Mouse (Mus musculus) forebrain, embryonic 15.5 days (tissue): ENCODE measurements at regions not wholly inside any gene's neighbourhood (a gene's known extent, or its start where the extent isn't known, plus 50 kb on each side); places are given as distances from the start of the nearest gene placed in this dataset.

Experiments
- ATAC-seq: fragments of 200-750 bp; cut with Nextera tagmentation; replicated peaks from 2 replicates; pipeline ENCODE4 v1.8.0; 2017; ENCODE audit warnings: mild to moderate bottlenecking, moderate TSS enrichment, moderate library complexity
- H3K27ac ChIP-seq: fragments of 300-500 bp; sonication (generic); replicated peaks from 2 replicates; pipeline ENCODE4 v1.5.1; 2015; ENCODE audit warnings: mild to moderate bottlenecking, inconsistent platforms
- H3K27me3 ChIP-seq: fragments of 300-500 bp; sonication (generic); 2 replicates; pipeline ENCODE4 v1.6.1; 2015; ENCODE audit warnings: inconsistent platforms
- H3K36me3 ChIP-seq: fragments of 300-500 bp; sonication (generic); 2 replicates; pipeline ENCODE4 v1.6.1; 2015; ENCODE audit warnings: mild to moderate bottlenecking, inconsistent platforms
- H3K4me1 ChIP-seq: fragments of 300-500 bp; sonication (generic); 2 replicates; pipeline ENCODE4 v1.6.1; 2015; ENCODE audit warnings: inconsistent platforms
- H3K4me2 ChIP-seq: fragments of 300-500 bp; sonication (generic); replicated peaks from 2 replicates; pipeline ENCODE4 v1.6.1; 2015; ENCODE audit warnings: mild to moderate bottlenecking, inconsistent platforms
- H3K4me3 ChIP-seq: fragments of 300-500 bp; sonication (generic); 2 replicates; pipeline ENCODE4 v1.5.1; 2015; ENCODE audit warnings: mild to moderate bottlenecking, inconsistent platforms
- H3K9ac ChIP-seq: fragments of 300-500 bp; sonication (generic); replicated peaks from 2 replicates; pipeline ENCODE4 v1.6.1; 2015; ENCODE audit warnings: mild to moderate bottlenecking, inconsistent platforms
- H3K9me3 ChIP-seq: fragments of 300-500 bp; sonication (generic); 2 replicates; pipeline ENCODE4 v1.6.1; 2016; ENCODE audit warnings: inconsistent platforms
- WGBS: fragments of 180-500 bp; shearing (Covaris S2); methylation state at CpG from one replicate; pipeline ENCODE4 v1.1.7; 2015; ENCODE audit warnings: mixed read lengths; 5-methylcytosine and 5-hydroxymethylcytosine counted together

DNA sequence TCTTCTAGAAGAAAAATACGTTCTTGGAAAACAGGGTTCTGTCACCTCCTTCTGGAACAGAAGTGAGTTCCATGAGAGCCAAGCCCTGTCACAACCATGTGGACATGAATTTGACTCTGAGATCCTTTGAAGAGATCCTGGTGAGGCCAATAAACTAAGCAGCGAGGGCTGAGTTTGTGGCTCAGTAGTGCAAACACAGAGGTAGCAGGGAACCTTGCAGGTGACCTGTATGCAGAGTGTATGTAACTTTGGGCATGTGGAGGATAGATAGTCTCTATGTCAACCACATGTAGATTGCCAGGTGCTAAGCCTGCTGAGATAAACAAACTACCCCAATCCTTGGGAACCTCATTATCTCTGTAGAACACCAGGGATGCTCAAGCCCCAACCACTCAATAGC lies 232.4 kb upstream of the Irx1 start:
- no peaks in the 10 kb centered on the region for H3K27me3 ChIP-seq
- H3K9ac ChIP-seq, result no peak overlapping the region
- no peak overlapping the region for H3K4me3 ChIP-seq
- no peak overlapping the region for H3K4me2 ChIP-seq
- no peaks in the 10 kb centered on the region for H3K9me3 ChIP-seq
- WGBS, result 91% methylated on average over 2 of the region's 2 CpGs
- no peaks in the 10 kb centered on the region for H3K4me1 ChIP-seq
- H3K36me3 ChIP-seq, result no peaks in the 10 kb centered on the region
- no peak for ATAC-seq
- H3K27ac ChIP-seq, result no peak overlapping the region

DNA sequence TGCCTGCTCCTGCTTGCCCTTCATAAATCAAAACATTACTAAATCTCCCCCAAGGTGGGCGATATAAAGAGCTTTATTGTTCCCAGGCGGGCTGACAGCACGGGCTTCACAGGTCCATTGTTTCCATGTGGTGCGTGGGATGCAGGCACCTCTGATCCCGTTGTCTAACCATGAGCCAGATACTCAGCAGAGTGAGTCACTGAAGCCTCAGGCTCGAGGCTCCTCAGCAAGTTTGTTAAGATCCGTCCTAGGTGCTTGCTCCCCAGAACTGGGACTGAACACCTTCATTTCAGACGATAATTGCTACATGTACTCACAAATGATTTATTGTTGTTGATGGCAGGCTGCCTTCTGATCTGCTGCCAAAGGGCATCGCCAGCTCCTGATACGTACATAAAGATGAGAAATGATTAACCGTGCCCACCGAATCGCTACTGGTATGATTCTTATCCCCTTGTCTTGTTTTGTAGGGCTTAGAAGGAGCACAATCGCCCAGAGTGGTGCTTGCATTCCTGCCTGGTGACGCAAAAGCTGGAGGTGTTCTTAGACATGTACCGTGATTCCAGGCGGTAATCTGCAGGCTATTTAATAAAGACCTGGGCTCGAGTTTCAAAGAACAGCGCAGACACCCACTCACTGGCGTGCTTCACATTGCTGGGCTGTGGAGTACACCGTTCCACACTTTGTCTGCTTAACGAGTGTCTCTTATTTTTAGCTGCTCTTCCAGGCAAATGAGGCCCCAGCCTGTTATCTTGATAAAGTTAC lies 235.0 kb upstream of the Irx1 start:
- H3K4me2 ChIP-seq, result no peak overlapping the region

DNA sequence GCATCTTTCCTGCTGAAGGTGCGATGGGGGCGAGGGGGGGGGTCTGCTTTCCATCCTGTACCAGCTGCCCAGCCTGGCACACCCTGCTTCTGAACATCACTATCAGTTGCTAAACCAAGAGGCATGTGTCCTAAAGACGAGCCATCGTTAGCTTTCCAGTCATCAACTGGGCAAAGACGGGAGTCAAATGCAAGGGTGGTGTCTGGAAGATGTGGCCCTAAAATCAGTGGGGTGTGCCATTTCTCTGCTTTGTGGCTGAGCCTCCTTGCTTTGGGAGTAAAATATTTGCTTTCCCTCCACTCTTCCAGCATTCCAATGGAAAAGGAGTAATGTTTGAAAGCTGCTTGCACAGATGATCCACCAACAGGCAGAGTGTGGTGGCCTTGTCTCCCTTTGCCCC lies 246.0 kb upstream of the Irx1 start:
- 90% methylated on average over 5 of the region's 5 CpGs for WGBS
- no peaks in the 10 kb centered on the region for H3K27me3 ChIP-seq
- no peak for ATAC-seq
- H3K9me3 ChIP-seq, result no peaks in the 10 kb centered on the region
- no peaks in the 10 kb centered on the region for H3K4me1 ChIP-seq
- no peak overlapping the region for H3K4me2 ChIP-seq
- no peak overlapping the region for H3K27ac ChIP-seq
- H3K4me3 ChIP-seq, result no peak overlapping the region
- H3K36me3 ChIP-seq, result no peaks in the 10 kb centered on the region
- no peak overlapping the region for H3K9ac ChIP-seq

More for the DNA sequence above, 235.0 kb upstream of the Irx1 start:
- Histone ChIP-seq H3K27me3 (no peaks in the 10 kb centered on the region), H3K27ac (no peak overlapping the region), H3K4me1 (no peaks in the 10 kb centered on the region), H3K36me3 (no peaks in the 10 kb centered on the region), H3K9me3 (no peaks in the 10 kb centered on the region), H3K9ac (no peak overlapping the region), H3K4me3 (no peak overlapping the region)
- WGBS, result 28% methylated on average over 22 of the region's 22 CpGs
- ATAC-seq, result no peak

DNA sequence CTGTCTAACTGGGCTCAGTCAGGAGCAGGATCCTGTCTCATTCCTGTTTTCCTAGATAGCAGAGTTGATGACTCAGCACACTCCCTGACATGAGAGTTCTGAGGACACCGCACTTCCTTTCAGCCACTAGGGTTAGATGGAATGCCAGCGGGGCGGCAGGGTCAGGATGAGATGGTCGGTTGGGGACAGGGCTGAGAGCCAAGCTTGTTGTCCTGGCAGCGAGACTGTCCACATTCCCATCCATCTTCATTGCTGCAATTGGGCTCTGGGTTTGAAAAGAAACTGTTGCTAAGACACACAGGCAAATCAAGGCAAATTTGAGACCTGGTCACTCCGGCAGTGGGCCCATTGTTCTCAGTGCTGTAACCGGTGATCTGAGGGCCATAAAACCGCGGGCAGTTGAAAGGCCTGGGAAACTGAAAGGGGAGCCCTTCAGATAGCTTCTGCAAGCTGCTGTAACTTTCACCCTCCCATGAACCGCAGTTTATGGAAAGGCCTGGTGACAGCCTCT lies 246.5 kb upstream of the Irx1 start:
- Histone ChIP-seq H3K4me3 (no peak overlapping the region), H3K9me3 (no peaks in the 10 kb centered on the region), H3K27me3 (no peaks in the 10 kb centered on the region), H3K36me3 (no peaks in the 10 kb centered on the region), H3K4me2 (no peak overlapping the region), H3K4me1 (no peaks in the 10 kb centered on the region), H3K27ac (no peak overlapping the region), H3K9ac (no peak overlapping the region)
- ATAC-seq, result no peak
- WGBS, result 25% methylated on average over 10 of the region's 10 CpGs

DNA sequence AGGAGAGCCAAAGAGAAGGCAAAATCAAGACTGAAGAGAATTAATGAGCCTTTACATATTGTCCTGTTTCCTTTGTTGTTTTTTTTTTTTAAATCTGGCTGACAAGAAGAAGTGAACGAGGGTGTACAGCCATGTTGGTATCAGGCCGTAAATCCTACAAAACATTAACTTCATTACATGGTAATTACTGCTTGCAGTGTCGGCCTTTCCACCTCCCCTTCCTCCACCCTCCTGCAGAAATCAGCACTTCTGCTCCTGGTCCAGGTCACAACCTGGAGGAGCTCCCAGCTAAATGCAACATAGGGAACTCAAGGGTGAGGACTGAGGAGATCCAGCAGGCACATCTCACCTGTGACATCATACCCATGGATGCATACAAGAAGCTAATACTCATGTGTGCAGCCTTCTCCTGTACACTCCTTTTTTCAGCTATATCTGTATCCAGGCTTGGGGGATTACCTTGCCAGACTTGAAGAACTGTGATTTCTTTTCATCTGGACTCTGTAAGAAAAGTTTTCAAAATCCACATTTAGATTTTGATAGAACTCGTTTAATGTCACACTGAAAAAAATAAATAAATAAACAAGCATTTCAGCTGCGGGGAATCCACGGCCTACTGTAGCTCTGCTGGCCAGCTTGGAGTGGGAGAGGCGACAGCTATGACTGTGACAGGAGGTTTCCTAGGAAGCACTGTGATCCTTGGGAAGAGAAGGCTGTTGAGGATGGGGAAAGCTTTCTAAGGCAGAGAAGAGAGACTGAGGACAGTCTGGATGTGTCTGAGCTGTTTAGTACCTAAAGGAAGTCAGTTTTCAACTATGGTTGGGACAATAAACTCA lies 247.2 kb upstream of the Irx1 start:
- Histone ChIP-seq H3K4me1 (no peaks in the 10 kb centered on the region), H3K4me3 (no peak overlapping the region), H3K9ac (no peak overlapping the region), H3K27ac (no peak overlapping the region), H3K4me2 (no peak overlapping the region), H3K9me3 (no peaks in the 10 kb centered on the region), H3K36me3 (no peaks in the 10 kb centered on the region), H3K27me3 (no peaks in the 10 kb centered on the region)
- WGBS, result 60% methylated on average over 7 of the region's 7 CpGs
- no peak for ATAC-seq

DNA sequence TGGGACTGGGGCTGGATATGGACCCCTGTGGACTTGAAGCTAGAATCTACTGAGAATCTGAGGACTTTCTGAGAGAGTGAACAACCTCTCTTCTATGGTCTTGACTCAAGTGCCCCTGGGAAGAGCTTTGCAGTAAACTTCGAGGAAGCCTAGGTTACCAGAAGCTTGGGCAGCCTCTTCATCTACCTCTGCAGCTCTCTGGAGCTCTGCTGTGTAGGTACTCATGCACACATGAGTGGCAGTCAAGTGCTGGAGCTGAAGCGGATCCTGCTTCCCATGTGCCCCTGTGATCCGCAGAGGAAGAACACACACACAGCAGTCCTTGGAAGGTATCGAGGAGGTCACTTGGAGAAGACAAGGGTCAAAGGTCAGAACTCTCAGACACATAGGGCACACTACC lies 248.2 kb upstream of the Irx1 start:
- 88% methylated on average over 4 of the region's 4 CpGs for WGBS
- Histone ChIP-seq H3K4me3 (no peak overlapping the region), H3K27ac (no peak overlapping the region), H3K9ac (no peak overlapping the region), H3K9me3 (no peaks in the 10 kb centered on the region), H3K36me3 (no peaks in the 10 kb centered on the region), H3K4me1 (no peaks in the 10 kb centered on the region), H3K4me2 (no peak overlapping the region), H3K27me3 (no peaks in the 10 kb centered on the region)
- no peak for ATAC-seq

DNA sequence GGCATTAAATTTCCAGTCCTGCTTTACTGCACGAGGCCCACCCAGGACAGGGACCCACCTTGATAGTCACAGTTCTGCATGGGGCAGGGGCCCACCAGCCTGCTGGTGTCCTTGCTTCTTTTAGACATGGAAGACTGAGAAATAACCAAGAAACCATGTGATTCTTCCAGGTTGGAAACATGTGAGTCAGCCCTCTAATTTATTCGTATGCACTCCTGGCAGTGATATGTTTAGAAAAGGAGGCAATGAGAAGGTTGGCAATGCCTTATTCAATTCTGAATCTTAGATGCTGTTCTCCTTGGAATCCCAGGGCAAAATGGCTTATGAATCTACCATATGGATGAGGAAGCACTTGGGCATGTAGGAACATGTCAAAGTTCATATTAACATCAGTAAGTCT lies 249.2 kb upstream of the Irx1 start:
- no peaks in the 10 kb centered on the region for H3K9me3 ChIP-seq
- H3K27me3 ChIP-seq, result no peaks in the 10 kb centered on the region
- H3K4me3 ChIP-seq, result no peak overlapping the region
- no peak overlapping the region for H3K4me2 ChIP-seq
- H3K9ac ChIP-seq, result no peak overlapping the region
- no peak for ATAC-seq
- H3K27ac ChIP-seq, result no peak overlapping the region
- no peaks in the 10 kb centered on the region for H3K36me3 ChIP-seq
- no peaks in the 10 kb centered on the region for H3K4me1 ChIP-seq
- 84% methylated on average over 2 of the region's 2 CpGs for WGBS

DNA sequence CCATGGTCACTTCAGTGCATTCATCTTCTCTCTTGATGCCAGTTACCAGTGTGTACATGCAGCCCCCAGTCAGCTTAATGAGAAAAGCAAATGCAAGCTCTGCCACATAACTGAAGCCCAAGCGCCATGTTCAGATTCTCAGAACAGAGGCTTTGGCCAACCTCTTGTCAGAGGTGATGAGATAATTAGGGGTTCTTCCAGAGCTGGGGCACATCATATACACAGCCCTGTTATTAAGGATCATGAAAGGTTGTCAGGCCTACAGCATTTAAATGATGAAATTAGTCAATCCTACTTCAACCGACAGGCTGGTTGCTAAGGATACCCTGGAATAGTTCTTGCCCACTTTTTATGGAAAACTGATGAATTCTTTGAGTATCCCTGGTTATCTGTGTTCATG lies 255.8 kb upstream of the Irx1 start:
- H3K4me3 ChIP-seq, result no peak overlapping the region
- H3K9me3 ChIP-seq, result no peaks in the 10 kb centered on the region
- peak; percentile 74 for ATAC-seq
- H3K4me2 ChIP-seq, result no peak overlapping the region
- 68% methylated on average over 2 of the region's 2 CpGs for WGBS
- no peaks in the 10 kb centered on the region for H3K27me3 ChIP-seq
- H3K9ac ChIP-seq, result no peak overlapping the region
- H3K27ac ChIP-seq, result no peak overlapping the region
- H3K36me3 ChIP-seq, result no peaks in the 10 kb centered on the region
- no peaks in the 10 kb centered on the region for H3K4me1 ChIP-seq

DNA sequence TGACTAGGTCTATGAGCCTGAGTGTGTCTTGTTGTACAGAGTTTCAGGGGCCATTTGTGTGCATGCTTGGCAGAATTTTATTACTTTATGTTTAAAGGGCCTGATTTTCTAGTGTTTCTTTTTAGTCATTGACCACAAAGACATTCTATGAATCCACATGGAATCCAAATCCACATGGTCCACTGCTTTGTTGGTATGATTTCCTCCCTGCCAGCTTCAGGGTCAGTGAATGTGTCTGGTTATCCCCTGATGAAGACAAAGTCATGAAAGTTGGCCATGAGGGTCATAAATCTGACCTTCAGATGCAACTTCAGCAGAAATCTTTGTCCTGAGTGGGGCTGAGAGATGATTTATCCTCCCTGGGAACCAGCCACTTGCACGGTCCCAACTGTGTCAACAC lies 263.6 kb upstream of the Irx1 start:
- no peaks in the 10 kb centered on the region for H3K4me1 ChIP-seq
- no peak overlapping the region for H3K4me3 ChIP-seq
- no peak overlapping the region for H3K27ac ChIP-seq
- no peak for ATAC-seq
- no peak overlapping the region for H3K4me2 ChIP-seq
- H3K9me3 ChIP-seq, result no peaks in the 10 kb centered on the region
- H3K36me3 ChIP-seq, result no peaks in the 10 kb centered on the region
- WGBS, result 98% methylated on average over 1 of the region's 1 CpGs
- no peaks in the 10 kb centered on the region for H3K27me3 ChIP-seq
- H3K9ac ChIP-seq, result no peak overlapping the region

DNA sequence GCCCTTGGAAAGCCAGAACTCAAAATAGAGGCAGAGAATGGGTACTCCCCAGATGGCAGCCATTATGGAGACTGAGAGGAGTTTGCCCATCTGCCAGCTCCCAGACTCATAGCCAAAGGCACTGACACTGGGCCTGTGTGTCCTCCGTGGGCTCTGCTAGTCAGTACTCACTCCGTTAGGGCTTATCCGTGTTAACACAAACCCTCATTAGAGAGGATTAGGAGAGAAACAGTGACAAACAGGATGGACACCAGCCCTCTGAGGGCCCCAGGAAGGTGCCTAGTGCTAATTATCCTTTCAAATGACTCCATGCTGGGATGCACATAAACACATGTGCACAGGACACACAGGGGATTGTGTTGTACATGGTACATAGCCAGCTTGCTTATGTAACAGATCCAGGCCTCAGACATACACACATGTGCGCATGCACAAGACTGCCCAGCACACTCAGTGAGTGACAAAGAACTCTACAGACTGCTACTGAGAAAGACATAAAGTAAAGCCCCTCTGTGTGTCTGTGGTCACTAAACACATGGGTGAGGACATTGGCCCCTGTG lies 267.6 kb upstream of the Irx1 start:
- Histone ChIP-seq H3K9me3 (no peaks in the 10 kb centered on the region), H3K27me3 (no peaks in the 10 kb centered on the region), H3K4me3 (no peak overlapping the region), H3K36me3 (no peaks in the 10 kb centered on the region), H3K9ac (no peak overlapping the region), H3K27ac (no peak overlapping the region), H3K4me2 (no peak overlapping the region), H3K4me1 (no peaks in the 10 kb centered on the region)
- 28% methylated on average over 4 of the region's 4 CpGs for WGBS
- ATAC-seq, result no peak

DNA sequence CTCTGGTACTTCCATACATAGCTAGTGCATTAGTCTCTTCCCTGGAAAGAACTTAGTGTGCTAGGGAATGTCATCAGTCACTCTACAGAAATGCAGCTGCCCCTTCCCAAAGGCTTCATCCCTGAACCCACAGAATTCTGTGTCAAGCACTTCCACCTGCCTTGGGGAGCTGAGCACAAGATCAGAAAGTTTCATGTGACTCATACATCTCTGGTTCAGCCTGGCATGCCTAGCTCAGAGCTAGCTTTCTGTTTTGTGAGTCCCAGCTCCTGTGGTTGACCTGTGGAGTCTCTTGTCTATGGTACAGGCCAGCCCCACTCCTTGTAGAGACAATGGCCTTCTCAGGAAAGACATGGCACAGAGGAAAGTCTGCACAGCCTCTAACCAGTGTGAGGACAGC lies 268.6 kb upstream of the Irx1 start:
- no peaks in the 10 kb centered on the region for H3K9me3 ChIP-seq
- H3K36me3 ChIP-seq, result no peaks in the 10 kb centered on the region
- H3K4me2 ChIP-seq, result no peak overlapping the region
- no peaks in the 10 kb centered on the region for H3K27me3 ChIP-seq
- H3K4me3 ChIP-seq, result no peak overlapping the region
- ATAC-seq, result no peak
- H3K4me1 ChIP-seq, result no peaks in the 10 kb centered on the region
- no peak overlapping the region for H3K9ac ChIP-seq
- H3K27ac ChIP-seq, result no peak overlapping the region

DNA sequence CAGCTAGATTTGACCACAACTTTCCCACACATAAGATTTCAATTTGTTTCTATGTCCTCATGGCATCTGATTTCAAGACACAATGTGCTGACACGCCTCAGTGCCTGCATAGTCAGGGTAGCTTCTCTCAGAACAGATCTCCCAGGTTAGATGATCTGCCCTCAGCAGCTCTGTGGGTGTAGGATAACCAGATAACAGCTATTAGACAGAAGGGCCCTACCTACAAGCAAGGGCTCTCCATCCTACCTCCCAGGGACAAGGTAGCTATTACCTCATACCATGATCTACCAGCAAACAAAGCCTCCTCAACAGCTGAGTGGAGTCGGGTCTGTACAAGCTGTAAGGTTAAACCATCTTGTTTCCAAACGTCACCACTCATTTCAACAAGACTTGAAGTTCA lies 278.4 kb upstream of the Irx1 start:
- no peak for ATAC-seq
- no peak overlapping the region for H3K4me3 ChIP-seq
- no peaks in the 10 kb centered on the region for H3K4me1 ChIP-seq
- H3K4me2 ChIP-seq, result no peak overlapping the region
- WGBS, result 80% methylated on average over 3 of the region's 3 CpGs
- H3K27ac ChIP-seq, result no peak overlapping the region
- no peaks in the 10 kb centered on the region for H3K36me3 ChIP-seq
- no peaks in the 10 kb centered on the region for H3K9me3 ChIP-seq
- H3K9ac ChIP-seq, result no peak overlapping the region
- H3K27me3 ChIP-seq, result no peaks in the 10 kb centered on the region
